Mouse (Mus musculus): ENCODE data around the gene Ptpn3.

The Ptpn3 gene

DNA sequence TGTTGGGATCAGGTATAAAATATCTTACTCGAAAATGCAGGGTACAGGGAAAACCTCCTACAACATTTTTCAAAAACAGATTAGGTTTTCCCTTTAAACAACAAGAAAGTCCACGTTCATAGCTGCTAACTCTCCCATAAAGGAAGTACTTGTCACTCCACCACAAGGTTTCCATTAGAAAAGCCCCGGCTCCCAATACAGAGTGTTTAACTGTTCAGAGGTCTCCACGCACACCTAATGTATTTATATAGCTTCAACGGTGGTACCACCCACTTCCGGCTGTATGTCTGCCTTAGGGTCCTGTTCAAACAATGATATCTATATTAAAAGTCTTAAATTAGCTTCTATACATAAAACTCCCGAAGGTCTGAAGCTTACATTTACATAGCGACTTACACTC lies 39.2 kb downstream of the Ptpn3 start:
- DNase-seq, result no peak

- DNase-seq, result no peak
These were observed 39.8 kb downstream of the Ptpn3 start for GRCm38 (mm10) chr4:57261813-57262212.

GRCm38 (mm10) chr4:57258159-57259035 lies 43.2 kb downstream of the Ptpn3 start:
- DNase-seq, result no peak

DNA sequence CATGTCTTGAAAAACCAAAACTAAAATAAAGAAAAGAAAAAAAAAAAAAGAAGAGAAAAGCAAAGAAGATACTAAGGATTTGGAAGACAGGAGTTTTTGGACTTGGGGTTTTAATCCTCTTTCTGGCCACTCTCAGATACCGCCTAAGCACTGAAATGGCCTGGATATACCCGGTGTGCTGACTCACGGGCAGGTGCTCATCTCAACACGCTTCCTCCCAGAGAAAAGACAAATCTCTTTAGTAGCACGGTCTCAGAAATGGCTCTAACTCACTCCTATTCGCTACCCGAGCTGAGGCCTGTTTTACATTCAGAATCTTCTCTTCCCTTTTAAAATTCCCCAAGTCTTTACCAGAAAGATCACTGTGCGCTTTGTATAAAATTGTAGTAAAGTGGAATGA lies 44.2 kb downstream of the Ptpn3 start:
- no peak for DNase-seq

GRCm38 (mm10) chr4:57256761-57257160 lies 44.9 kb downstream of the Ptpn3 start:
- peak; percentile 86 to 92 for DNase-seq

GRCm38 (mm10) chr4:57254412-57254811 lies 47.2 kb downstream of the Ptpn3 start:
- no peak for DNase-seq

GRCm38 (mm10) chr4:57250636-57251035 lies 51.0 kb downstream of the Ptpn3 start:
- no peak for DNase-seq

- no peak for DNase-seq
These were observed 52.5 kb downstream of the Ptpn3 start for GRCm38 (mm10) chr4:57249108-57249507.

GRCm38 (mm10) chr4:57244874-57245273 lies 56.8 kb downstream of the Ptpn3 start:
- no peak for DNase-seq

GRCm38 (mm10) chr4:57243312-57243711 lies 58.3 kb downstream of the Ptpn3 start:
- no peak for DNase-seq

- peak; percentile 48 to 53 for DNase-seq
These were observed 60.7 kb downstream of the Ptpn3 start for GRCm38 (mm10) chr4:57240934-57241333.

DNA sequence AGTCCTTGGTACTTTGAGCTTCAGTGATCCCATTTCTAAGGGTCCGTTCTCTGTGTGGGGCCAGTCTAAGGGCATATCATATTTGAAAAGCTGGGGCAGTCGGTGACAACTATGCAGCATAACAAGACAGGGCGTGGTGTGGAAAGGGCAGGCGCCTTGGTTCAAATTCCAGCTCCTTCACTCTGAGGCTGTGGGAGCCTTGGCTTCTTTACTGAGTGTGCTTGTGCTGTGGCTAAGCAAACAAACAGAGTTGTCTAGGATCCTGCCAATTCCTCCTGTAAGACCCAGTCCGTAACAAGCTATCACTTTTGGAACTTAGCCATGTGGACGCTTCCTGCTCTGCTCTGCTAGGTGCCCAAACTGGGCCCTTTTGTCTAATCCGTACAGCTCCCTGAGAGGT lies 61.5 kb downstream of the Ptpn3 start:
- DNase-seq, result no peak

- no peak for DNase-seq
These were observed 62.5 kb downstream of the Ptpn3 start for GRCm38 (mm10) chr4:57239112-57239511.

- no peak for DNase-seq
These were observed 63.5 kb downstream of the Ptpn3 start for GRCm38 (mm10) chr4:57238118-57238517.

DNA sequence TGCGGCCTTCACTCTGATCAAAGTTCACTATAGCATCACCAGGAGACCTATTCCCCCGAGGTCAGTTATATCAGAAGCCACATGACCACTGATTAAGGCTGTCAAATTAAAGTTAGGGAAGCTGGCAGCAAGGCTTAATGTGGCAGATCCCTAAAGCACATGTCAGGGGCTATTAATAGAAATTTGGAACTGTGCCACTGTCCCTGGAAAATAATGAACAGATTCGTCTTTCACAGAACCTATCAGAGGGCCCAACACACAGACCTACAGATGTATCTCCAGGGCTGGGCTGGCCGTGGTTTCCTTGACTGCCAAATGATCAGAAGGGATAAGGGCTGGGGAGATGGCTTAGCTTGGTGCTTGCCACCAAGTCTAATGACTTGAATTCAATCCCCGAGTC lies 65.1 kb downstream of the Ptpn3 start:
- DNase-seq, result no peak

- DNase-seq, result no peak
These were observed 65.9 kb downstream of the Ptpn3 start for GRCm38 (mm10) chr4:57235741-57236140.

DNA sequence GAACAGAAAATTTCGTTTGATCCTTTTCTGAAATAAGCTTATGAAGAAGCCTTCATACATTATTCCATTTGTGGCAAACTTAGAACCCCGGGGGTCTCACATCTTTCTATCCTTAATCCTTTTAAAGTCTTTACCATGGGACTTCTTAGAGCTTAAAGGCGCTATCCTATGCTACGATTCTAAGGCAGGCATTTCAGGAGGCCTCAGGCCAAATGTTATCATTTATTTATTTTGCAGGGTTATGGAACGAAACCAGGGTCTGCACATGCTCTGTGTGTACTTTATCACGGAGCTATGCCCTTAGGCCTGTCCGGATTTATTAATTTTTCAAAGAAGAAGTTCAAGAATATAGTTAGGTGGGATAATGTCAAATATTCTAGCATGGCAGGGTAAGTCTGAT lies 67.3 kb downstream of the Ptpn3 start:
- DNase-seq, result no peak

- DNase-seq, result no peak
These were observed 69.2 kb downstream of the Ptpn3 start for GRCm38 (mm10) chr4:57232439-57232838.

DNA sequence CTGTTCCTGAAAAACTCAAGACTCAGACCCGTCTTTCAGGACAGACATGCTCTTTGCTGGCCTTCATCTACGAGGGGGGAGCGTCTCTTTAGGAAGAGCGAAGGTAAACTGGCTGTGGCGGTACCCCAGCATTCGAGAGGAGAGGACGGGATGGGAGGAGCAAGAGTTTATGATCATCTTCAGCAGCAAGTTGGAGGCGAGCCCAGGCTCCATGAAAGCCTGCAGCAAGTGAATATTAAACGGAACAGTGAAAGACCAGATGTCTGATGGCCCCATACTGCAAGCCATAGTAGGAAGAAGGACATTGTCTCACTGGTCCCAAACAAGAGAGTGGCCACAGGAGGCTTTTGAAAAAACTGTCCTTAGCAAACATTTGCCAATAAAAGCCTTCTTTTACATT lies 70.3 kb downstream of the Ptpn3 start:
- DNase-seq, result no peak

- DNase-seq, result no peak
These were observed 71.3 kb downstream of the Ptpn3 start for GRCm38 (mm10) chr4:57230341-57230740.

GRCm38 (mm10) chr4:57228601-57229520 lies 72.8 kb downstream of the Ptpn3 start:
- no peak for DNase-seq

- no peak for DNase-seq
These were observed 76.9 kb downstream of the Ptpn3 start for GRCm38 (mm10) chr4:57224776-57225175.

GRCm38 (mm10) chr4:57217746-57218145 lies 83.9 kb downstream of the Ptpn3 start:
- DNase-seq, result no peak

DNA sequence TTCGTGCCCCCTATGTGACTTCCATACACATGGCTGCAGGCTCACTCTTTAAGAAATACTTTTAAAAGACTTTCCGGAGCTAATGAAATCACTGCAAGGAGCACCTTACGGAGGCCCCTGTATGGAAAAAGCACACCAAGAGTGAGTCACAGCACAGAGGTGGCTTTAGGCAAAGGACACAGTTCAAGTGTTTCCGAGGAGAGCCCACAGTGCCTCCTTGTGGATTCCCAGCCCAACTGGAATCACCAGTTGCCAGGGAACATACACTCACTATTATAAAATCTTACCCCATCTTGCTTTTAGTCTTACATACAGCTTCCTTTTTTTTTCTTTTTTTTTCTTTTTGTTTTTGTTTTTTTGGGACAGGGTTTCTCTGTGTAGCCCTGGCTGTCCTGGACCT lies 85.1 kb downstream of the Ptpn3 start:
- no peak for DNase-seq

Measured in cerebellum, postnatal 36 days (tissue).